Mouse (Mus musculus) embryonic fibroblast, embryonic 13.5 days (primary cell): ENCODE measurements around the gene Pkdcc.

Experiments used
- CTCF ChIP-seq: IDR thresholded peaks from 2 replicates; pipeline ENCODE4 v1.5.1; 2011; ENCODE audit warnings: mild to moderate bottlenecking, control low read depth, low read length, moderate library complexity, borderline replicate concordance; ENCODE audit not compliant: insufficient read depth
- POLR2A ChIP-seq: IDR thresholded peaks from 2 replicates; pipeline ENCODE4 v1.6.1; 2011; ENCODE audit warnings: low read depth, mild to moderate bottlenecking, control low read depth, low read length, moderate library complexity

DNA sequence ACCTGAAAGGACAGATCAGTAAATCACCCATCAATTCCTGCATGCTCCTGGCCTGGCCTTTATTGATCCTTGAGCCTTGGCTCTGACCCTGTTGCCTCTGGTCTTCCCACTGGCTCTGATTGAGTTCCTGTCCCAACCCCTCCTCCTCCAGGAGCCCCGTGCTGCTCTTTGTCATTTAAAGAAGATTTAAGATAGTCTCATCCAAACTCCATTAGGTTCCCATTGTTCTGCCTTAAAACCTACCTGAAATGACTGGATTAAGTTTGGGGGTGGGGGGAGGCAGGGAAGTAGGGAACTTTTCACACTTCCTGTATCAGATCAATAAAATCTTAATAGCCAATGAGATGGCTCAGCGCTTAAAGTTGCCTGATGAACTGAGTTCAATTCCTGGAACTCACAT lies 33.4 kb downstream of the Pkdcc start:
- no peak for TF ChIP-seq CTCF
- no peak for TF ChIP-seq POLR2A
